Mouse (Mus musculus) left cerebral cortex, postnatal 4 days (tissue): ENCODE results near the gene Gm27021. TPM values are rescaled to one million over a fixed set of nuclear protein-coding genes. Genes with fewer than 3 reads are reported as not detected.

Experiments
- total RNA-seq, 2 experiments: library from RNA; stranded (reverse); gene quantifications; 2 replicates each; pipeline ENCODE4 v1.2.3; 2021

Gene Gm27021
- total RNA-seq, 2 experiments from 2014 or later, result 0.66 to 1.6 TPM

Other genes with a start within 250 kb of the Gm27021 start
- gene Gins2, start 78.8 kb downstream of the Gm27021 start, total RNA-seq, result 1 to 10 TPM; 4.8 to 5.7 TPM
- gene 1190005I06Rik, start 20.4 kb downstream of the Gm27021 start, total RNA-seq, result 10 to 100 TPM in 1 of 2 experiments, 1 to 10 TPM in 1; 6.2 to 10.3 TPM
- 100 to 1,000 TPM; 723 to 731 TPM for gene Cox4i1, start 143 bp upstream of the Gm27021 start, total RNA-seq
- gene Emc8, start 494 bp upstream of the Gm27021 start, total RNA-seq, result 10 to 100 TPM; 68.7 to 69.7 TPM
- gene Irf8, start 68.3 kb upstream of the Gm27021 start, total RNA-seq, result 1 to 10 TPM; 1.8 to 2.5 TPM